Mouse (Mus musculus) thymus, postnatal 0 days (tissue): ENCODE measurements at regions not wholly inside any gene's neighbourhood (a gene's known extent, or its start where the extent isn't known, plus 50 kb on each side); places are given as distances from the start of the nearest gene placed in this dataset.

Experiments
- DNase-seq: peaks from one replicate; pipeline ENCODE4 v3.0.0-alpha.2; 2015; ENCODE audit warnings: low spot score

DNA sequence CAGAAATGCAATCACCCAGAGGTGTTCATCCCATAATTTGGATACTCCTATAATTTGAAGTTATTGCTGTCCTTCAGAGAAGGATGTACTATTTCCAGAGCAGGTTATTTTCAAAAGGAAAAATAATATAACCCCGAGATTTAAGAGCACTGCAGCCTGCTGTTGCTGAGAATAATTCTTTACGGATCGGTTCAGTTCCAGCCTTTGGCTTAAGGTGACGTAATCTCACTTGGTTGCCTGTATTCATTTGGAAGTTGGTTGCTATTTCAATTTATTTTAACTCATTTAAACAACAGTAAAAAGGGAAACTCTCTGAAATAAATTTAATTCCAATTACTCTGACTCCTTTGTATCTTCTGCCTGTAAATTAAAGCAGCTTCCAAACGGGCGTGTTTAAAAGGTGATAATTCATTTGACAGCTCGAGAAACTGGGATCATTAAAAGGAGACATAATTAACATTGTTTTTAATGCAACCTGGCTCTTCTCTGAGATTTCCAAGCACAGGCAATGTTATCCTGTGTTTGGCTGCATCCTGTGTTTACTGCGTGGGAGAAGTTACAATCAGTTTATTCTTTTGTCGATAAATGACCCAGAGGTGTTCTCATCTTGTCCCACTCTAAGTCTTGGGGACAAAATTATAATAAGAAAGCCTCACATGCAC, 568.5 kb downstream of the Gm16223 start:
- DNase-seq: no peak

DNA sequence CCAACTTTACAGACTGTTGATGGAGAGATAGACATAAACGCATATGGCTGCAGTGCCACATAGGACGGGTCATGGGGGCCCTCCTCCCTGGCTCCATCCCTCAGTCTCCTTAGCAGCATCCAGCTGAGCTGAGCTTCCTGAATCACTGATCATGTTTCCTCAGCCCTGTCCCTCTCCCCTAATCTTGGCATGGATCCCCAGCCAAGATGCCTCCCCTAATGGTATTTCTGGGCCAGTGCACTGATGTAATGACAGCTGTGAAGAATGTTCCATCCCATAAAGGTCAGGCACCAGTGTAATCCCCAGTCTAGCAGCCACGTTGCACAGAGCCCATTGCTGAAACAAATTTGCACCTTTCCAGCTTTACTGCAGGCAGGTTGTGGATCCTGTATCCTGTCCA, 576.5 kb upstream of the Cpeb2 start:
- DNase-seq: no peak

DNA sequence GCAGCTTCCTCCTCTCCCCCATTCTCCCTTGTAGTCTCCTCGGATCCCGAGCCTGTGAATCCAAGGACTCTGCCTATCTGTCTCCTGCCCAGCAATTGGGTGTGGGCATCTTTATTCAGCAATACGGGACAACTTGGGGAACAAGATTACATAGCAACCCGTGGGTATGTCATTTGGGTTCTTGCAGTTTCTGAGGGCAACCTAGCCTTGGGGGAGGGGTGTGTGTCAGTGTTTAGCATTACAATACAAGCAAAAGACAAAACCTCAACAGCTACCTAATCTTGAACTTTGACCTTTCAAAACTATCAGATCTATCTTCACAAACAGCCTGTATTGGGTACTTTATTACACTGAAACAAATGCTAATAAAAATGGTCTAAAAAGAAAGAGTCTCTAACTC, 573.0 kb upstream of the Cpeb2 start:
- no peak for DNase-seq

DNA sequence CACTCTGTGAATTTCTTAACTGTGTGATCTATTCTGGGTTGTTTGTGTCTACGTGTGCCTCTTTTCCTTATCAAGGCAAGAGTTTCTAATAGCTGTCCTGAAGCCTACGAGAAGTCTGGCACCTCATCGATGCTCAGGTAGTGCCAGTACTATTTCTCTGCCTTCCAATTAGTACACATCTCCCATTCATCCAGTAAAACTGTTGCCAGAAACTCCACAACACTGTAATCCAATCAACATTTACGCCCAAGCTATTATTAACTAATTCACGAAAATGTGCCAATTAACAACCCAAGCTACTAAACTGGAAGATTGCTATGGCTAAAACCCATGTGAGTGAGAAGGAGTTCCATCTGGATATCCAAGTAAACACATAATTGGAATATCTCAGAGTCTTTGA, 553.4 kb upstream of the Cpeb2 start:
- no peak for DNase-seq

DNA sequence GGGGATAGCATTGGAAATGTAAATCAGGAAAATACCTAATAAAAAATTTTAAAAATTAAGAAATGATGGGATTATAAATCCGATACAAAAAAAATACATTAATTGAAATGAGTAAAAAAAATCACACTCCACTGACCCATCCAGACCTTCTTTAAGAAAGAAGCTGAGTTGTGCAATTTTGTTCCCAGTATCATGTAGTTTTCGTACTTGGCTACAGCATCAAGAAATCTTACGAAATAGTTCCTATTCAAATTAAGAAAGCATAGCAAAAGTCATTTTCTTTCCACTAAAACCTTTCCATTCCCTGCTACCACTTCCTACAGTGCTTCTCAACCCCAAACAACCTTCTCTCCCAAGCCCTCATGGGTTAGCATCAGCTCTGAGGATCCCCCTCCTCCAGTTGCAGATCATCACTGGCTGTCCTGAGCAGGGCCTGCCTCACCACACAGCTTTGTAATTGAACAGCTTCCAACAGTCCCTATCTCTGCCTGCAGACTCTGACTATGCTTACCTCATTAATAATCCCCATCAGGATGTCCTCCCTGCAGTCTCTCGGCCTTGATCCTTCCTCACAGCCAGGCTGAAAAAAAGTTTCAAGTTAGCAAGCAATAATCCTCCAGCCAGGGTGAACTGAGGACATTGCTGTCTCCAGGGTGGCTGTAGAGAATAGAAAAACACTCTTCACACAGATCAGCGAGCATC, 547.5 kb upstream of the Cpeb2 start:
- DNase-seq: no peak

DNA sequence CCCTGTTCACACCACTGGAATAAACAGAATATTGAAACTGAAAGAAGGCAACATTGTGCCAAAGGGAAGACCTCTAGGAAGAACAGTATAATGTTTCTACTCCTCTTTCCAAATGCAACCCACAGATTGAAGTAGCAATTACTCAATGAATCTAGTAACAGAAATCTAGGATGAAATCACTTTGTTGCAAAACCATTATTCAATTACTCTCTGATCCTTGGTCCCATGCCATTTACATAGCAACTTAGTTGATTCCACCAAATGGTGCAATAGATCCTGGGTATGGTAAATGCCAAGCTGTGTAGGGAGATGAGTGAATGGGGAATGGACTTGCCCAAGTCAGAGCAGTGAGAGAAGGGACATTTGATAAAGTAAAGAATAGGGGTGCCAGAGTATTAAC, 545.8 kb upstream of the Cpeb2 start:
- DNase-seq: no peak
